Comparison of ENCODE assay signal across 8 mouse cellular contexts in genomic region chr1:165717711-165718542, GRCm38 (mm10). TPM values are rescaled to one million over a fixed set of nuclear protein-coding genes. Genes with fewer than 3 reads are reported as not detected.
DNase-seq lines count a peak whose midpoint lies in the region; ATAC-seq and TF ChIP-seq lines count a peak whose summit lies in the region.

No protein-coding gene starts in this region.

- no peaks in the 10 kb centered on the region for H3K27me3 ChIP-seq in liver, embryonic 12.5 days (replicated peaks)

- DNase-seq in right cerebral cortex, postnatal 10 days (ENCODE audit: low spot score in 2 of 2): peak; percentile 45 to 48
- DNase-seq in right cerebral cortex, postnatal 25 days: no peak
- peak; percentile 52 for DNase-seq in gastrocnemius, adult 2 months
- peak; percentile 78 for DNase-seq in induced T-regulatory cell, adult 2 months (ENCODE audit: low read depth)
- DNase-seq in skeletal muscle tissue, adult 2 months (ENCODE audit: low read depth, low spot score): peak; percentile 72
- no peak for DNase-seq in cerebellum, postnatal 14 days
- DNase-seq in right cerebral cortex, postnatal 14 days: no peak

- intact Hi-C loops in gastrocnemius, adult 2 months (cut with DNase I): no loop called here

- H3K9me3 ChIP-seq in liver, embryonic 12.5 days (replicated peaks): no peaks in the 10 kb centered on the region

- peak overlapping the region; percentile 41 for H3K4me3 ChIP-seq in gastrocnemius, adult 2 months
- H3K4me3 ChIP-seq in liver, embryonic 12.5 days: peak overlapping the region; percentile 9; the same call in 1 of the 2 replicates

- peaks cover 26% of the 10 kb centered on the region for H3K4me1 ChIP-seq in liver, embryonic 12.5 days

- H3K9ac ChIP-seq in liver, embryonic 12.5 days: no peak overlapping the region

- no peak for TF ChIP-seq CTCF in gastrocnemius, adult 2 months (IDR thresholded peaks at IDR 0.05)

- ATAC-seq in liver, embryonic 12.5 days: 0 out of 2 replicates have a peak, but pooled peaks have one; percentile 57

- 16% methylated on average over 11 of the region's 11 CpGs for WGBS in liver, embryonic 12.5 days (ENCODE audit: insufficient replicate concordance)

- H3K4me2 ChIP-seq in liver, embryonic 12.5 days: peak overlapping the region; percentile 54

- no peaks in the 10 kb centered on the region for H3K36me3 ChIP-seq in liver, embryonic 12.5 days

- H3K27ac ChIP-seq in gastrocnemius, adult 2 months: peak overlapping the region; percentile 85
- peak overlapping the region; percentile 52 for H3K27ac ChIP-seq in liver, embryonic 12.5 days

RNA-seq across cellular contexts. Expression of gene Rcsd1, which starts 8.4 kb away (rescaled TPM):
- total RNA-seq in gastrocnemius, adult 2 months (2021): 10 to 100 TPM; 93.3 to 95.0 TPM
- polyA plus RNA-seq in liver, embryonic 12.5 days (2016; fragmentation: Nextera tagmentation; extraction: Ambion mirVana): 10.7 and 10.8 TPM in 2 replicates

RNA-seq across cellular contexts. Expression of gene Creg1, which starts 45.6 kb away (rescaled TPM):
- 10 to 100 TPM; 46.2 to 67.4 TPM for total RNA-seq in gastrocnemius, adult 2 months (2021)
- polyA plus RNA-seq in liver, embryonic 12.5 days (2016; fragmentation: Nextera tagmentation; extraction: Ambion mirVana): 299 and 300 TPM in 2 replicates

Comparison
In these comparisons a context has a peak if more than half of its experiments do, and no peak if none do; other contexts are left out.
1. DNase-seq: peak in right cerebral cortex, postnatal 10 days (2 of 2), gastrocnemius, adult 2 months (single experiment), induced T-regulatory cell, adult 2 months (single experiment) and skeletal muscle tissue, adult 2 months (single experiment); none in right cerebral cortex, postnatal 25 days (single experiment), cerebellum, postnatal 14 days (0 of 2) and right cerebral cortex, postnatal 14 days (single experiment).